Mouse (Mus musculus) thymus, adult 2 months (tissue): ENCODE results near the gene Mmachc.

ENCODE experiments used
- CTCF ChIP-seq: fragments of 200-500 bp; IDR thresholded peaks from 2 replicates; pipeline ENCODE4 v1.5.1; 2012; ENCODE audit warnings: mild to moderate bottlenecking, control low read depth, low read length, moderate library complexity, borderline replicate concordance; ENCODE audit not compliant: control insufficient read depth, poor library complexity, insufficient read depth; ENCODE audit errors: extremely low read depth
- POLR2A ChIP-seq: fragments of 200-500 bp; IDR thresholded peaks from 2 replicates; pipeline ENCODE4 v1.6.1; 2012; ENCODE audit warnings: mild to moderate bottlenecking, low read length, control low read depth, moderate library complexity; ENCODE audit not compliant: control insufficient read depth, poor library complexity, insufficient read depth; ENCODE audit errors: extremely low read depth

DNA sequence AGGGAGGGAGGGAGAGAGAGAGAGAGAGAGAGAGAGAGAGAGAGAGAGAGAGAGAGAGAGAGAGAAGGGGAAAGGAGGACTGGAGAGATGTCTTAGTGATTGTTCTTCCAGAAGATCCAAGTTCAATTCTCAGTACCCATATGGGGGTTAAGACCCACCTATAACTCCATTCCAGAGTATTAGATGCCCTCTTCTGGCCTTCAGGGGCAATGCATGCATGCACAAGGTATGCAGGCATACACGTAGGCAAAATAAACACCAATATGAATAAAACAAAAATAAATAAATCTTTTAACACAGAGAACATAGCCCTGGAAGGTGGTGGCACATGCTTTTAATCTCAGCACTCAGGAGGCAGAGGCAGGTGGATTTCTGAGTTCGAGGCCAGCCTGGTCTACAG lies 38.9 kb downstream of the Mmachc start:
- TF ChIP-seq POLR2A (no peak), CTCF (no peak)
